In the genomic region with DNA sequence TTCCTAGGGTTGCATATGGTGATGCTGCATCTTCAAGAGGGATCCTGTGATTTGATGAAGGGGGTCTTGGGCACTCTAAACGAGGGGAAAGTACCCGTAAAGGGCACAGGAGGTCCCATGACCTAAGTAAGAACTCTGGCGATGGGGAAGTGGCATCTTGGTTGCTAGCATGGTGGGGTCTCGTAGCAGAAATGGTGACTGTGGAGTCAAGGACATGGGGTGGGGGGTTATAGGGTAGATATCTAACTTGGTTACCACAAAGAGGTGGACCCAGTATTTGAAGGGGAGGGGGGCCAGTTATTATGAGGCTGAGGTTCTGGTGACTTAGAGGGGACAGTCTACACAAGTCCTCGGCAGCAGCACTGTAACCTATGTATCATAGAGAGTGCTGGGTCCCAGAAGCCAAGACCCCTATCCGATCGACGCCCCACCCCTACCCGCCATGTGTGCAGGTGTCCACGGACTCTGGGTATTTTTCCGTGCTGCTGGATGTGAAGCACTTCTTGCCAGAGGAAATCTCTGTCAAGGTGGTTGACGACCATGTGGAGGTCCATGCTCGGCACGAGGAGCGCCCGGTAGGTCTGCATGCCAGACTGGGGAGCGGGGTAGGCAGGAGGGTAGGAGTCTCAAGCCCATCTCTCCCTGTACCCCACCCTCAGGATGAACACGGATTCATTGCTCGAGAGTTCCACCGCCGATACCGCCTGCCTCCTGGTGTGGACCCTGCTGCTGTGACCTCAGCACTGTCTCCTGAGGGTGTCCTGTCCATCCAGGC, we compare ENCODE assay signal across 8 mouse cellular contexts. TPM values are rescaled to one million over a fixed set of nuclear protein-coding genes. Genes with fewer than 3 reads are reported as not detected.
DNase-seq lines count a peak whose midpoint lies in the region; ATAC-seq and TF ChIP-seq lines count a peak whose summit lies in the region.

No protein-coding gene starts in this region.

- H3K4me3 ChIP-seq in kidney, postnatal 0 days (replicated peaks; ENCODE audit: low read depth, low read length), result peak overlapping the region; percentile 75
- peak overlapping the region; percentile 58 for H3K4me3 ChIP-seq in forebrain, embryonic 10.5 days
- peak overlapping the region; percentile 70 for H3K4me3 ChIP-seq in intestine, postnatal 0 days (ENCODE audit: low read depth, low read length)
- H3K4me3 ChIP-seq in neural tube, embryonic 13.5 days, result peak overlapping the region; percentile 64; the same call in 1 of the 2 replicates

- no peak for DNase-seq in kidney, postnatal 0 days (ENCODE audit: low spot score)
- DNase-seq in kidney, postnatal 25 days, result no peak
- DNase-seq in forebrain, embryonic 10.5 days (ENCODE audit: extremely low spot score, low spot score), result no peak
- no peak for DNase-seq in left cerebral cortex, postnatal 14 days (ENCODE audit: low spot score in 2 of 2)
- no peak for DNase-seq in right cerebral cortex, postnatal 25 days
- DNase-seq in kidney, postnatal 4 days, result no peak

- H3K4me2 ChIP-seq in kidney, postnatal 0 days (ENCODE audit: low read length), result peak overlapping the region; percentile 97
- peak overlapping the region; percentile 86 for H3K4me2 ChIP-seq in intestine, postnatal 0 days (replicated peaks; ENCODE audit: low read depth)
- peak overlapping the region; percentile 87 for H3K4me2 ChIP-seq in neural tube, embryonic 13.5 days

- no peaks in the 10 kb centered on the region for H3K9me3 ChIP-seq in kidney, postnatal 0 days (replicated peaks; ENCODE audit: low read length)
- no peaks in the 10 kb centered on the region for H3K9me3 ChIP-seq in forebrain, embryonic 10.5 days
- no peaks in the 10 kb centered on the region for H3K9me3 ChIP-seq in intestine, postnatal 0 days (ENCODE audit: control insufficient read depth)
- no peaks in the 10 kb centered on the region for H3K9me3 ChIP-seq in neural tube, embryonic 13.5 days

- intact Hi-C loops in left cerebral cortex, postnatal 14 days (cut with DNase I), result loop anchor here (5.0 kb wide), 1 partner anchor 62 kb away; the partner anchor contains the start of gene Prodh2

- 81% methylated on average over 22 of the region's 22 CpGs for WGBS in kidney, postnatal 0 days
- 89% methylated on average over 22 of the region's 22 CpGs for WGBS in forebrain, embryonic 10.5 days
- 83% methylated on average over 22 of the region's 22 CpGs for WGBS in intestine, postnatal 0 days
- 85% methylated on average over 22 of the region's 22 CpGs for WGBS in neural tube, embryonic 13.5 days

- H3K27me3 ChIP-seq in kidney, postnatal 0 days (ENCODE audit: insufficient read depth, low read length), result no peaks in the 10 kb centered on the region
- H3K27me3 ChIP-seq in forebrain, embryonic 10.5 days (ENCODE audit: poor library complexity, severe bottlenecking), result peaks cover 11% of the 10 kb centered on the region; the same call in 1 of the 2 replicates
- H3K27me3 ChIP-seq in intestine, postnatal 0 days (replicated peaks; ENCODE audit: control insufficient read depth, insufficient read depth, low read length), result no peaks in the 10 kb centered on the region
- H3K27me3 ChIP-seq in neural tube, embryonic 13.5 days, result peaks cover 9% of the 10 kb centered on the region; the same call in 1 of the 2 replicates

- H3K4me1 ChIP-seq in kidney, postnatal 0 days (replicated peaks; ENCODE audit: insufficient read depth, low read length), result peaks cover 16% of the 10 kb centered on the region
- H3K4me1 ChIP-seq in forebrain, embryonic 10.5 days, result peaks cover 33% of the 10 kb centered on the region
- H3K4me1 ChIP-seq in intestine, postnatal 0 days (replicated peaks; ENCODE audit: control insufficient read depth, insufficient read depth, low read length), result peaks cover 7% of the 10 kb centered on the region; the same call in 1 of the 2 replicates
- H3K4me1 ChIP-seq in neural tube, embryonic 13.5 days (replicated peaks), result peaks cover 32% of the 10 kb centered on the region

- ATAC-seq in kidney, postnatal 0 days (replicated peaks; ENCODE audit: low FRiP score, low read depth), result no peak
- ATAC-seq in intestine, postnatal 0 days, result no peak
- no peak for ATAC-seq in neural tube, embryonic 13.5 days (ENCODE audit: low read depth)

- no peak for TF ChIP-seq CTCF in kidney, postnatal 0 days (IDR thresholded peaks at IDR 0.05; ENCODE audit: low read depth)
- TF ChIP-seq CTCF in intestine, postnatal 0 days (IDR thresholded peaks at IDR 0.05; ENCODE audit: low read depth), result no peak

- H3K27ac ChIP-seq in kidney, postnatal 0 days, result no peak overlapping the region
- H3K27ac ChIP-seq in forebrain, embryonic 10.5 days, result peak overlapping the region; percentile 93
- 0 out of 2 replicates have a peak overlapping the region, but pooled peaks have one; percentile 51 for H3K27ac ChIP-seq in intestine, postnatal 0 days (ENCODE audit: low read depth, low read length)
- no peak overlapping the region for H3K27ac ChIP-seq in neural tube, embryonic 13.5 days (replicated peaks)

- peak overlapping the region; percentile 72; the same call in 1 of the 2 replicates for H3K9ac ChIP-seq in kidney, postnatal 0 days (ENCODE audit: low read depth, low read length)
- H3K9ac ChIP-seq in intestine, postnatal 0 days (ENCODE audit: low read depth, low read length), result peak overlapping the region; percentile 47; the same call in 1 of the 2 replicates
- H3K9ac ChIP-seq in neural tube, embryonic 13.5 days, result peak overlapping the region; percentile 70

- peaks cover 21% of the 10 kb centered on the region; the same call in 1 of the 2 replicates for H3K36me3 ChIP-seq in kidney, postnatal 0 days (ENCODE audit: insufficient read depth, low read length)
- H3K36me3 ChIP-seq in forebrain, embryonic 10.5 days (replicated peaks), result peaks cover 46% of the 10 kb centered on the region
- peaks cover 31% of the 10 kb centered on the region for H3K36me3 ChIP-seq in intestine, postnatal 0 days (ENCODE audit: control insufficient read depth, insufficient read depth)
- H3K36me3 ChIP-seq in neural tube, embryonic 13.5 days, result peaks cover 41% of the 10 kb centered on the region

RNA-seq across cellular contexts. Expression of gene Proser3, which starts 1.9 kb away (rescaled TPM):
- polyA plus RNA-seq in kidney, postnatal 0 days (2015; fragmentation: Nextera tagmentation; extraction: Ambion mirVana), result 5.2 and 5.6 TPM in 2 replicates
- polyA plus RNA-seq in forebrain, embryonic 10.5 days (2016; fragmentation: Nextera tagmentation; extraction: Ambion mirVana), result 15.2 and 16.1 TPM in 2 replicates
- polyA plus RNA-seq in intestine, postnatal 0 days (2015; fragmentation: Nextera tagmentation; extraction: Ambion mirVana), result 1.9 and 2.0 TPM in 2 replicates
- polyA plus RNA-seq in neural tube, embryonic 13.5 days (2015; fragmentation: Nextera tagmentation; extraction: Ambion mirVana), result 6.7 and 8.6 TPM in 2 replicates
- total RNA-seq in left cerebral cortex, postnatal 14 days (2021), result 1 to 10 TPM; 2.7 to 3.8 TPM

RNA-seq across cellular contexts. Expression of gene Hspb6, which starts 2.0 kb away (rescaled TPM):
- 15.8 and 17.7 TPM in 2 replicates for polyA plus RNA-seq in kidney, postnatal 0 days (2015; fragmentation: Nextera tagmentation; extraction: Ambion mirVana)
- 4.3 and 4.6 TPM in 2 replicates for polyA plus RNA-seq in forebrain, embryonic 10.5 days (2016; fragmentation: Nextera tagmentation; extraction: Ambion mirVana)
- polyA plus RNA-seq in intestine, postnatal 0 days (2015; fragmentation: Nextera tagmentation; extraction: Ambion mirVana), result 50.6 and 55.7 TPM in 2 replicates
- polyA plus RNA-seq in neural tube, embryonic 13.5 days (2015; fragmentation: Nextera tagmentation; extraction: Ambion mirVana), result 6.6 TPM in 2 replicates
- total RNA-seq in left cerebral cortex, postnatal 14 days (2021), result 10 to 100 TPM in 1 of 2 experiments, 1 to 10 TPM in 1; 5.3 to 10.8 TPM

RNA-seq across cellular contexts. Expression of gene Lin37, which starts 5.6 kb away (rescaled TPM):
- 37.6 and 40.8 TPM in 2 replicates for polyA plus RNA-seq in kidney, postnatal 0 days (2015; fragmentation: Nextera tagmentation; extraction: Ambion mirVana)
- polyA plus RNA-seq in forebrain, embryonic 10.5 days (2016; fragmentation: Nextera tagmentation; extraction: Ambion mirVana), result 40.7 and 44.2 TPM in 2 replicates
- polyA plus RNA-seq in intestine, postnatal 0 days (2015; fragmentation: Nextera tagmentation; extraction: Ambion mirVana), result 31.4 and 33.9 TPM in 2 replicates
- 60.9 and 62.9 TPM in 2 replicates for polyA plus RNA-seq in neural tube, embryonic 13.5 days (2015; fragmentation: Nextera tagmentation; extraction: Ambion mirVana)
- 10 to 100 TPM; 37.5 to 39.0 TPM for total RNA-seq in left cerebral cortex, postnatal 14 days (2021)

RNA-seq across cellular contexts. Expression of gene U2af1l4, which starts 9.1 kb away (rescaled TPM):
- 100 and 102 TPM in 2 replicates for polyA plus RNA-seq in kidney, postnatal 0 days (2015; fragmentation: Nextera tagmentation; extraction: Ambion mirVana)
- 96.1 and 96.7 TPM in 2 replicates for polyA plus RNA-seq in forebrain, embryonic 10.5 days (2016; fragmentation: Nextera tagmentation; extraction: Ambion mirVana)
- polyA plus RNA-seq in intestine, postnatal 0 days (2015; fragmentation: Nextera tagmentation; extraction: Ambion mirVana), result 65.9 and 68.6 TPM in 2 replicates
- 92.6 and 113 TPM in 2 replicates for polyA plus RNA-seq in neural tube, embryonic 13.5 days (2015; fragmentation: Nextera tagmentation; extraction: Ambion mirVana)
- 10 to 100 TPM; 60.2 to 61.4 TPM for total RNA-seq in left cerebral cortex, postnatal 14 days (2021)

RNA-seq across cellular contexts. Expression of gene Gm49396, which starts 9.1 kb away (rescaled TPM):
- polyA plus RNA-seq in kidney, postnatal 0 days (2015; fragmentation: Nextera tagmentation; extraction: Ambion mirVana), result 5.0 and 7.7 TPM in 2 replicates
- polyA plus RNA-seq in forebrain, embryonic 10.5 days (2016; fragmentation: Nextera tagmentation; extraction: Ambion mirVana), result 16.1 and 16.3 TPM in 2 replicates
- polyA plus RNA-seq in intestine, postnatal 0 days (2015; fragmentation: Nextera tagmentation; extraction: Ambion mirVana), result 0.83 and 1.2 TPM in 2 replicates
- polyA plus RNA-seq in neural tube, embryonic 13.5 days (2015; fragmentation: Nextera tagmentation; extraction: Ambion mirVana), result 14.5 and 15.1 TPM in 2 replicates
- total RNA-seq in left cerebral cortex, postnatal 14 days (2021), result 1 to 10 TPM; 3.8 to 4.6 TPM

Comparison
In these comparisons a context has a peak if more than half of its experiments do, and no peak if none do; other contexts are left out.
1. H3K27ac ChIP-seq: peak in forebrain, embryonic 10.5 days (single experiment) and intestine, postnatal 0 days (single experiment); none in kidney, postnatal 0 days (single experiment) and neural tube, embryonic 13.5 days (single experiment).
2. Peak in every context shown above with its lines, with median percentiles within 50 percentile points of each other: H3K4me2 ChIP-seq, H3K4me3 ChIP-seq and H3K9ac ChIP-seq.